Mouse (Mus musculus): ENCODE data around the gene Upk3bl.
"Not testable (repeated sequence)": the region's sequence is repeated elsewhere in the genome, so short reads cannot be mapped to it uniquely, and the experiment has no call there.

Upk3bl gene

DNA sequence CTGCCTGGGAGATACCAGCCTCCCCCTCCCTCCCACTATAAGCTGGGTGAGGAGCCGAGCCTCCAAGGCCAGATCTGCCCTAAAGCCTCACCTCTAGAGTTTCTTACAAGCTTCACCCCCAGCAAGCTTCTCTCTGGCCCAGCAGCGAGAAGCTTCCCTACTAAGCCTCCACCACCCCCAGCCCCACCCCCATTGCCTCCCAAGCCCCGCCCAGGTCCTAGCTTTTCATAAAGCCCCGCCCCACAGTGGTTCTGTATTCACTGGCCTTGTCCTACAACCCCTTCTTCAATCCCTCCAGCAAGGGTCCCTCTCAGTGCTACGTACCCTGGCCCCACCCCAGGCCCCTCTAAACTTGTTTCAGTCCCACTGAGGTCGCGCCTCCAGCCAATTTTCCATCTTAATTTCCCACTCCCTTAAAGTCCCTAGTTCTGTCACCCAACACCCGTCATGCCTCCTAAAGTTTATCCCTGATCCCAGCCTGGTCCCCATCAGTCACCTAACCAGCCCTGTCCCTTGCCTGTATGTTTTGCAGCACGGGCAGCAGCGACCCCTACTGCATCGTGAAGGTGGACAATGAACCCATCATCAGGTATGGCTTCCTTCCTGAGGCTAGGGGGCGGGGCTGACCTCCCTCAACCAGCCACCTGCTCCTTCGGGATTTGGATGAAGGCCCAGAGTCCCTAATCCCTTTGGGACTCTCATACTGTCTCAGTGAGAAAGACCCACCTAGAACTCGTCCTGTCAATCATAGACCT, 34.7 kb downstream of the Upk3bl start:
- no peak for DNase-seq

GRCm38 (mm10) chr5:136091927-136092326, 37.6 kb downstream of the Upk3bl start:
- peak; percentile 54 to 74 for DNase-seq

DNA sequence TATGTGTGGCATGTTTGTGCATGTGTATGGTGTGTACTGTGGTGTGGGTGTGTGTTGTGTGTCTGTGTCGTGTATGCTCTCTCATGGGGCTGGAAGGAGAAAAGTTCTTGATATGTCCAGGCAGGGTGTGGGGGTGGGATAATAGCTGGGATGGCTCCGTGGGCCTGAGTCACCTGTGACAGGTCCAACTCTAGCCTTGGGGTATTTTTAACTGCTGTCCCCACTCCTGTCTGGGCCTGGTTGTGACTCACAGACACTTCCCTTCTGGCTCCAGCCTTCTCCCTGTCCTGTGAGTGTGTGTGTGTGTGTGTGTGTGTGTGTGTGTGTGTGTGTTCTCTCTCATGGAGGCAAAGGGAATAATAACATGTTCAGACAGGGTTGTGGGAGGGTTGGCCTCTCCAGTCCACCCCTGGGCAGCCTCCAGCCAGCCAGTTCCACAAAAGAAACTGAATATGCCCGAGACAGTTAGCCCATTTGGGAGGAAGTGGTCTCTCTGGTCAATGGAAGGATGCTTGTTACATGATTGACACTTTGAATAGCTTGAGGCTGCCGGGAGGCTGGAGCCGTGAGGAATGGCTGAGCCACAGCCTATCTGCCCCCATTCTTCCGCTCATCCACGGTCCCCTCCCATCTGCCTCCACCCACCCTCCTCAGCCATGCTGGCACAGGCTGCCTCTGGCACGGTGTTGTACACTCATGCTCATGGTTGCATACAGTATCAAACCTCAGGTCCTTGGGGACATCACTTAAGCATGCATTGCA, 40.1 kb downstream of the Upk3bl start:
- no peak for DNase-seq

DNA sequence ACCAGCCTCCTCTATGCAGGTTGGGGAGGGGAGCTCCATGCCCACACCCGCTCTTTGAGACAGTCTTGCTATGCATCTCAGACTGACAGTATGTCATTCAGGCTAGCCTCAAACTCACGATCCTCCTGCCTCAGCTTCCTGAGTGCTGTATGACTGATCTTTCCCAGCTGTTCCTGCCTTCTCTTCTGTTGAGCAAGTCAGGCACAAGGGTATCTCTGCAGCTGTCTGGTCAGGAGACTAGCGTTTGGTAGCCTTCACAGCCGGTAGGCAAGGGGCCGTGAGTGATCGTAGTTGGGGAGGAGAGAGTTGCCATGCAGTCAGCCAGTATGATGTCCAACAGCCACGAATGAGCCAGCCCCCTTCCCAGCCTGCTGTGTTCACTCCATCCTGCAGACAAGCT, 40.8 kb downstream of the Upk3bl start:
- no peak for DNase-seq

DNA sequence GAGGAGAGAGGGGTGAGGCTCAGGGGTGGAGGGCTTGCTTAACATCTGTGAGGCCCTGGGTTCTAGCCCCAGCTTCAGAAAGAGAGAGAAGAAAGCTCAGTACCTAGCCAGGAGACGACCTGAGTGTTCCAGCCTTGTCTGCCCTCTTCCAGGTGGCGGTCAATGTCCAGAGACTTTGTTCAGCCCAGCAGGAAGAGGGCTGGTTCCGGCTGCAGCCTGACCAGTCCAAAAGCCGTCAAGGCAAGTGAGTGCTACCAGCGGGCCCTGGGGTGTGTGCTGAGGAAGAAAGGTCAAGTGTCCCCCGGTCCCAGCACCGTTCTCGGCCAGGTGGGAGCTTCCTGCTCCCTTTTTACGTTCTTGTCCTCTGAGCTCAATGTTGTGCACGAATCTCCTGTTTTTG, 44.2 kb downstream of the Upk3bl start:
- no peak for DNase-seq

GRCm38 (mm10) chr5:136102099-136102820, 48.0 kb downstream of the Upk3bl start:
- DNase-seq: peak; percentile 71 to 80

DNA sequence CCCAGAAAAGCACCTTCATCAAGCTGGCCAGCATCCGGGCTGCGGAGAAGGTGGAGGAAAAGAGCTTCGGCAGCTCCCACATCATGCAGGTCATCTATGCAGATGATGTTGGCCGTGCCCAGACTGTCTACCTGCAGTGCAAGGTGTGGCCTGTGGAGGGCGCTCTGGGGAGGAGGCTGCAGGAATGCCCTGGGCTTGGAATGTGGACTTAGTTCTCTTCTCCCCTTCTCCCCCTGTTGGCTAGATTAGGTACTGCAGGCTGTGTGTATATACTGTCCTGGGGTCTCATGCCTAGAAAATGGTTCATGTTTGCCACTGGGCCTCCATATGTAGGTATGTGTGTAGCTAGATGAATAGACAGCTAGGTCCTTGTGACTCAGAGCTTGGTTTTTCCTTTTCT, 50.2 kb downstream of the Upk3bl start:
- no peak for DNase-seq

GRCm38 (mm10) chr5:136108486-136108885, 54.2 kb downstream of the Upk3bl start:
- no peak for DNase-seq

DNA sequence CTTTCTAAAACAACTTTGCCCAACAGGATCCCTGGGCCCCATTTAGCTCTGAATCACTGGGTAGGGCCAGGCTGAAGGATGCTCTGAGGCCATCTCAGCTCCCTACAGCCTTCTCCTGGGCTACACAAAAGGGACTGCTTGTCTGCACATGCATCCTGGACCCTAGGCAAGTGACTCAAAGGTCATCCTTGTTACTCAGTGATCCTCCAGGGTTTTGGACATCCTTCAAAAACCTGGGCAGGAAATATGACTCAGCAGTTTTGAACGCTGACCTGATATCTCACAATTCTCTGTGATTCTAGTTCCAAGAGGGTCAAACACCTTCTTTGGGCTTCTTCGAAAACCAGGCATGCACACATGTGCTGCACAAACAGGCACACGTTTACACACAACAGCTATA, 54.8 kb downstream of the Upk3bl start:
- DNase-seq: no peak

- DNase-seq: not testable (repeated sequence)
Measured at GRCm38 (mm10) chr5:136113546-136113945, 59.3 kb downstream of the Upk3bl start.

Measured in thymus, postnatal 36 days (tissue).